Mouse (Mus musculus): ENCODE data around the gene 9130230L23Rik.

DNA sequence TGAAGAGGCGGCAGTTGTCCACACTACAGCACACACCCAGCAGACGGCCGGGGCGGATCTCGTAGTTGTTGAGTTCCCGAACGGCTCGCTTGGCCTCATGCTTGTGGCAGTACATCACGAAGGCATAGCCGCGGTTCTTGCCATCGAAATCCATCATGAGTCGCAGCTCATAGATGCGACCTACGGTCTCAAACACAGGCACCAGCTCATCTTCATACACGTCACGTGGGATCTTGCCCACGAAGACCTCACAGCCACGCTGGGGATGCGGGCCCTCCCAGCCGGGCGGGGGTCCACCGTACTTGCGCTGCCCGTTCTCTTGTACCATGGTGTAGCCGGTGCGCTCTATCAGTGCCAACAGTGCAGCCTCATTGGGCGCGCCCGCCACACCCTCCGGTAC, 22.7 kb upstream of the 9130230L23Rik start:
- TF ChIP-seq EP300 (IDR thresholded peaks at IDR 0.05) (no peak), CTCF (IDR thresholded peaks at IDR 0.05) (no peak)
